Mouse (Mus musculus): ENCODE measurements around the gene Uty. TPM values are rescaled to one million over a fixed set of nuclear protein-coding genes. Genes with fewer than 3 reads are reported as not detected.

The Uty gene
- polyA plus RNA-seq, 1 experiment from 2014 or later: 7.1 TPM

Other genes with a start within 250 kb of the Uty start
- 35.2 and 41.8 TPM in 2 replicates for gene Eif2s3y, start 235.2 kb downstream of the Uty start, polyA plus RNA-seq (2015; fragmentation: Nextera tagmentation; extraction: Ambion mirVana)
- 13.8 and 14.1 TPM in 2 replicates for gene Ddx3y, start 40.9 kb upstream of the Uty start, polyA plus RNA-seq (2015; fragmentation: Nextera tagmentation; extraction: Ambion mirVana)
- gene Usp9y, start 214.0 kb upstream of the Uty start, polyA plus RNA-seq (2015; fragmentation: Nextera tagmentation; extraction: Ambion mirVana): not detected in 2 replicates